Mouse (Mus musculus) lung, embryonic 14.5 days (tissue): ENCODE results near the gene 2610318N02Rik. TPM values are rescaled to one million over a fixed set of nuclear protein-coding genes. Genes with fewer than 3 reads are reported as not detected.

Experiments used
- ATAC-seq: fragments of 200-750 bp; cut with Nextera tagmentation; 2 replicates; pipeline ENCODE4 v1.8.0; 2017; ENCODE audit warnings: mild to moderate bottlenecking, moderate TSS enrichment, moderate library complexity; ENCODE audit not compliant: insufficient read depth
- DNase-seq: peaks from one replicate; pipeline ENCODE4 v3.0.0-alpha.2; 2015
- H3K27ac ChIP-seq: fragments of 300-500 bp; sonication (generic); 2 replicates; pipeline ENCODE4 v1.5.1; 2014; ENCODE audit warnings: low read depth, mild to moderate bottlenecking, moderate library complexity
- H3K27me3 ChIP-seq: fragments of 300-500 bp; sonication (generic); 2 replicates; pipeline ENCODE4 v1.6.1; 2014; ENCODE audit warnings: low read length, control low read depth; ENCODE audit not compliant: insufficient read depth
- H3K36me3 ChIP-seq: fragments of 300-500 bp; sonication (generic); 2 replicates; pipeline ENCODE4 v1.6.1; 2014; ENCODE audit warnings: control low read depth; ENCODE audit not compliant: insufficient read depth
- H3K4me1 ChIP-seq: fragments of 300-500 bp; sonication (generic); 2 replicates; pipeline ENCODE4 v1.6.1; 2014; ENCODE audit warnings: antibody characterized with exemption, control low read depth; ENCODE audit not compliant: insufficient read depth
- H3K4me2 ChIP-seq: fragments of 300-500 bp; sonication (generic); 2 replicates; pipeline ENCODE4 v1.6.1; 2014; ENCODE audit warnings: mild to moderate bottlenecking
- H3K4me3 ChIP-seq: fragments of 300-500 bp; sonication (generic); 2 replicates; pipeline ENCODE4 v1.5.1; 2014; ENCODE audit warnings: low read depth, low read length
- H3K9ac ChIP-seq: fragments of 300-500 bp; sonication (generic); 2 replicates; pipeline ENCODE4 v1.6.1; 2014
- H3K9me3 ChIP-seq: fragments of 300-500 bp; sonication (generic); 2 replicates; pipeline ENCODE4 v1.6.1; 2016; ENCODE audit warnings: low read depth, low read length, control low read depth
- CTCF ChIP-seq: IDR thresholded peaks from 2 replicates; pipeline ENCODE4 v1.5.1; 2016; ENCODE audit warnings: antibody characterized with exemption, low read depth
- WGBS: fragments of 180-500 bp; shearing (Covaris S2); extraction: QIAGEN DNeasy Blood & Tissue Kit; methylation state at CpG from one replicate; pipeline ENCODE4 v1.1.7; 2014; 5-methylcytosine and 5-hydroxymethylcytosine counted together
- polyA plus RNA-seq: library from polyadenylated mRNA; unstranded; fragments of >200 nt; fragmentation: Nextera tagmentation; extraction: Ambion mirVana; gene quantifications from 2 replicates; pipeline ENCODE4 v1.2.1, GENCODE M21; 2014

2610318N02Rik gene
- polyA plus RNA-seq, 1 experiment from 2014 or later = 45.7 TPM

DNA sequence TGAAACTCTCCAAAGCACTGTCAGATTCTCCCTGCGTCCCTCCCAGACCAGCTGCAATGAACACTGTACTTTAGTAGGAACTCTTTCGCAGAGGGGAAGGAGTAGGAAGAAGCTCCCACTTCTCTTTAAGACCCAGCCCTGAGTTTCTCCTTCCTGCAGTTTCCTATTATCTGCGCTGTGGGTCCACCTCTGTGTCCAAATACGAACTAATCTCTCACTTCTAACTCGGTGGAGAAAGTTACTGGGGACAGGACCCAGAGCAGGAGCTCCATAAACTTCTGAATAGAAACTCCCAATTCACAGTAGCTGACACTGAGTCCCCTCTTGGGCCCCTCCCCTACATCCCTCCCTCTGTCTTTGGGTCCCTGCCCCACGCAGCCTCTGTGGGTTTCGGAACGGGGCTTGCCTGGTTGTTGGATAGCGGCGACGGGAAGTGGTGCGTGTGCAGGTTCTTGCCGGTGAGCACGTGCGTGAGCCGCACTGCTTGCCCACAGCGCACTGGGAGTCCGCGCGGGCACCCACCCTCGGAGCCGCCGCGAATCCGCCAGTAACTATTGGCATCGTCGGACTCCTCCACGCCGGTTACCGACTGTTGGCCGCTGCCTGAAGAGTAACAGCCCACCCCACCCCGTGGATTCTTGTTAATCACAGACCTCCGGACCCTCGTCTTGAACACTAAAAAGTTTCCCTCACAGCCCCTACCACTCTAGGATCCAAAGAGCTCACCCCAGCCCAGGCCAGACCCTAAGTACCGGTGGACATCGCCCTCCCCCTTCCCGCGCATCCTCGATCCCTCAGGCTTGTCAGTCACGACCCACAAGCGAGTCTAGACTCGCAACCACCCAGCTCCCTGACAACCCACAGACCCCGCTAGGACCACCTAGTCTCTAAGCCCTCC, 6.5 kb upstream of the 2610318N02Rik start:
- peak overlapping the region; percentile 81 for H3K9ac ChIP-seq
- DNase-seq (peak; percentile 48), ATAC-seq (peak; percentile 1; the same call in 1 of the 2 replicates)
- no peaks in the 10 kb centered on the region for H3K27me3 ChIP-seq
- WGBS = 3% methylated on average over 43 of the region's 43 CpGs
- peak overlapping the region; percentile 89 for H3K4me2 ChIP-seq
- peak overlapping the region; percentile 78 for H3K4me3 ChIP-seq
- H3K36me3 ChIP-seq = no peaks in the 10 kb centered on the region
- H3K4me1 ChIP-seq = 0 out of 2 replicates have a peak, but pooled peaks cover 2% of the 10 kb centered on the region
- no peak; the same call in 1 of the 2 replicates for TF ChIP-seq CTCF
- no peaks in the 10 kb centered on the region for H3K9me3 ChIP-seq
- peak overlapping the region; percentile 54; the same call in 1 of the 2 replicates for H3K27ac ChIP-seq

DNA sequence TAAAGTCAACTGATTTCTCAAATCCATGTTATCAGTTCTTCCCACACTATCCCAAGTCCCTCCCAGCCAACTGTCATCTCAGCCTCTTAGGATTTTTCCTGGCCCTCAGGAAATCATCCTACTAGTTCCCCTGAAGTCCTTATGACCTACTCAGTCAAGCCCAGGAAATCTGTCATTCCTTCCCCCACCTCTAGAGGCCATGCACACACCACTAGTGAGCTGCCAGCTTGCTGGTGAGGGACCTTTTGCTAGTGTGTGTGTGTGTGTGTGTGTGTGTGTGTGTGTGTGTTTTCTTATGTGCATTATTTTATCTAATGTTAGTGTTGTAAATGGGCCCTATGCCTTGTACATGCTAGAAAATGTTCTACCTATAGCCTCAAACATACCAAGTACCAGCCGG, 2.3 kb upstream of the 2610318N02Rik start:
- Histone ChIP-seq H3K36me3 (peaks cover 5% of the 10 kb centered on the region), H3K4me2 (no peak overlapping the region), H3K4me1 (0 out of 2 replicates have a peak, but pooled peaks cover 6% of the 10 kb centered on the region), H3K9ac (no peak overlapping the region), H3K27me3 (no peaks in the 10 kb centered on the region), H3K4me3 (no peak overlapping the region), H3K27ac (no peak overlapping the region), H3K9me3 (no peaks in the 10 kb centered on the region)
- ATAC-seq = no peak
- WGBS = 92% methylated on average over 1 of the region's 1 CpGs
- peak; percentile 61 for DNase-seq
- peak; percentile 72 for TF ChIP-seq CTCF

DNA sequence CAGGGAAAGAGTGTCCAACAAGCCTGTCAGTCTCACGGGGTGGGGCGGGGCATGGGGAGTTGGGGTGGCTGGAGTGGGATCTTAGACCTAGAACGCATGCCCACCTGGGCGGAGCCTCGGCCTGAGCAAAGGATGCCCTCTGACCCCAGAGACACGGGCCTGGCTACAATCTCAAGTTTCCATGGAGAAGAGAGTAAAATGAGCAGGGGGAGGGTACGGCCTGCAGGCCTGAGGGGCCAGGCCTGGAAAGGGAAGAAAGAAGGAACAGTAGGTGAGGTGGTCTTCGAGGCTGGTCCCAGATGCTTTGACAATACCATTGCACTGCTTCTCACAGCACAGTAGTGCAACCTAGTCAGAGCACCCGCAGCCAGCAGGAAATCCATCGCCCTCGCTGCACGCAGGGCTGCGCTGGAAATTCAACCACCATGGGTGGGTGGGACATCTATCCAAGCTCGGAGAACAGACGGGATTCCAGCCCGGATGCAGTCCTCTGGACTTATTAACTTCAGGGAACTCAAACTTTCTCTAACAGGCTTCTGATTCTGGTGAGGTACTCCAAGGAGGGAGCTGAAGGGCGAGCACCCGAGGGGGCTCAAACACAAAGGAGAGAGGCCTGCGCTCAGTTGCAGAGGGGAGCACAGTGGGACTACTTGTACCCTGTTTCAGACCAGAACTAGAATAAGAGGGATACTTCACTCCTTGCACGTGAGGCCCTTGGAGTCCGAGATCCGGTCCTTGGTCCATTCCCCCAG, 672 bp downstream of the 2610318N02Rik start:
- 1% methylated on average over 22 of the region's 22 CpGs for WGBS
- H3K36me3 ChIP-seq = peaks cover 29% of the 10 kb centered on the region
- H3K27me3 ChIP-seq = no peaks in the 10 kb centered on the region
- no peaks in the 10 kb centered on the region for H3K9me3 ChIP-seq
- H3K27ac ChIP-seq = peak overlapping the region; percentile 82
- DNase-seq = peak; percentile 66
- H3K9ac ChIP-seq = peak overlapping the region; percentile 73
- 0 out of 2 replicates have a peak, but pooled peaks cover 6% of the 10 kb centered on the region for H3K4me1 ChIP-seq
- TF ChIP-seq CTCF = no peak
- H3K4me2 ChIP-seq = peak overlapping the region; percentile 69
- peak overlapping the region; percentile 56 for H3K4me3 ChIP-seq
- ATAC-seq = peak; percentile 35

DNA sequence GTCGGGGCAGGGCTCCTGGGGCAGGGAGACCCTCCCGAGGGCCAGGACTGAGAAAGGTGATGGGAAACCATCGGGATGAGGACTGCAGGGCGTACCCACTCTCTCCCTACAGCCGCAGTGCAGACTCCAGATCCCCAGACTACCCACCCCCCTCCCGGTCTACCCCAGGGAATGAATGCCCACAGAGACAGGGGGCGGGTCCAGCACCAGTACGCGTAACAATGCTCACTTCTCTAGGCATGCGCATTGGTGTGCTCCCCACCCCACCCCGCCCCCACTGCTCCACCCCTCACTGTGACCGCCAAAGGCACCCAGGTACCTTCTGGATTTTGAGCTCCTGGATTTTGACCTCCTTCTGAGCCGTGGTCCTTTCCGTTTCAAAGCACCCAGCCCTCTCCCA, 3.4 kb downstream of the 2610318N02Rik start:
- Histone ChIP-seq H3K27ac (no peak overlapping the region), H3K4me3 (no peak overlapping the region), H3K27me3 (no peaks in the 10 kb centered on the region), H3K9ac (no peak overlapping the region), H3K36me3 (peaks cover 52% of the 10 kb centered on the region), H3K4me2 (no peak overlapping the region), H3K4me1 (0 out of 2 replicates have a peak, but pooled peaks cover 6% of the 10 kb centered on the region), H3K9me3 (no peaks in the 10 kb centered on the region)
- ATAC-seq (no peak), DNase-seq (no peak)
- WGBS = 77% methylated on average over 14 of the region's 14 CpGs
- TF ChIP-seq CTCF = no peak

DNA sequence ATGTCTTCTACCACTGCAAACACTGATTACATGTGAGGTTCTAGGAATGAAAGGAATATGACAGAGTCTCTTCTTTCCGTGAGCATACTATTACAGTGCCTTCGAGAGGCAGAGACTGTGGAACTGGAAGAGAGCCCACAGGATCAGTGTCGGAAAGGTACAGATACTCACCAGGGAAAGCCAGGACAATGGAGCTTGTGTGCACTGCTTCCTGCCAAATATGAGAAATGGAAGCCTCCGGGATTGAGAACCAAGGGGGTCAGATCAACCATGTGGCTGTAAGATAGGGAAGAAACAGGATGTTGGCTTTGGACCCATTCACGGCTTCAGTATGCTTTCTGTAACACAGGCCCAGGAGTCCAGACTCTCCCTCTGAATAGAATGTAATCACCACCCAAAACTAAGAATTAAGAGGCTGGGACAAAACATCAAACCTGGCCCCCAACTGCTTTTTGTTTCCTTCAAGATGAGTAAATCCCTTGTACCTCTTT, 7.6 kb downstream of the 2610318N02Rik start:
- ATAC-seq = no peak

DNA sequence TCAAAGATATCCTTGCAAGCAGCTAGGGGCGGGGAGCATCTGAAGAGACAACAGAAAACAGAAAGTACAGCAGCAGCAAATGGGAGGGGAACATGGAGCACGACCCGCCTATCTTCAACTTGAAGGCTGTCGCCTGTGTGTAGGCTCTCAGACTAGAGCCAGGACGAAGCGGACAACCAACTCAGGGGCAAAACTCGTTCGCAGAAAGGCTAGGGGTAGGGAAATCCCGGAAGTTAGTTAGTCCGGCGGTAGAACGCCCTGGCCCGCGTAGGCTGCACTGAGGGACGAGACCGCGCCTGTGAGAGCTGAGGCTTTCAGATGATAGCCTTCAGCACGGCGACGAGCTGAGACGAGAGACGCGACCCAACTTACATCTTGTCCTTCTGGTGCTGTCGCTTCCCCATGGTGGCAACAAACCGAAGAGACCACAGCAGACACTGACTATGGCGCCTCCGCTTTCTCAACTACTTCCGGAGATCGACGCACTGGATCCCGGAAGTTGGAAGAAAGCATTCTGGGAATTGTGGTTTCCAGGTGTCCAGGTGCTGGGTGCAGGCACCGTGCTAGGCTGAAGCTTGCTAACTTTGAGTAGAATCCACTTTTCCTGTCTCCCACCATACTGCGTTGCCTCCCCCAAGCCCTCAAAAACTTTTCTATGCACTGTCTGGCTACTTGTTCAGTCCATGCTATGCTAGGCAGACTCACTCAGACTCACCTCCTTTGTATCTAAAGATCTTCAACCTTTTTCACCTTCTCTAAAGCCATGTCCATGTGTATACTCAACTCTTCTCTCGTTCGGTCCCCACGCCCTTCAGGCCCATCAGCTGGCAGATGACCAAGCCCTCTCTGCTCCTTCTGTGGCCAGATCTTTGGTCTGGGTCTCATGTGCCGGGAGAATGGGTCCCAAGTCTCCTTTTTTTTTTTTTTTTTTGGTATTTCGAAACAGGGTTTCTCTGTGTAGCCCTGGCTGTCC, 13.9 kb downstream of the 2610318N02Rik start, which contains the start of gene Ppil2:
TSS of gene Ppil2 (minus strand) at position 487 of the 973 bp plus-strand sequence.
- Histone ChIP-seq H3K36me3 (peaks cover 38% of the 10 kb centered on the region), H3K9me3 (no peaks in the 10 kb centered on the region), H3K4me3 (peak within 1 kb of the TSS; percentile 62), H3K4me2 (peak within 1 kb of the TSS; percentile 69), H3K27me3 (no peaks in the 10 kb centered on the region), H3K27ac (no peak within 1 kb of the TSS; the same call in 1 of the 2 replicates), H3K4me1 (peaks cover 6% of the 10 kb centered on the region; the same call in 1 of the 2 replicates), H3K9ac (peak within 1 kb of the TSS; percentile 80)
- no peak for TF ChIP-seq CTCF
- DNase-seq = peak; percentile 89
- peak; percentile 88 for ATAC-seq
- 6% methylated on average over 37 of the region's 38 CpGs for WGBS

More for the DNA sequence above, 7.6 kb downstream of the 2610318N02Rik start:
- no peak overlapping the region for H3K4me3 ChIP-seq
- no peak overlapping the region for H3K9ac ChIP-seq
- H3K9me3 ChIP-seq = no peaks in the 10 kb centered on the region
- no peak overlapping the region for H3K4me2 ChIP-seq
- H3K27me3 ChIP-seq = no peaks in the 10 kb centered on the region
- TF ChIP-seq CTCF = no peak
- peaks cover 69% of the 10 kb centered on the region for H3K36me3 ChIP-seq
- no peak for DNase-seq
- WGBS = 83% methylated on average over 5 of the region's 5 CpGs
- no peak overlapping the region for H3K27ac ChIP-seq
- no peaks in the 10 kb centered on the region for H3K4me1 ChIP-seq
